Mouse (Mus musculus) embryonic fibroblast, embryonic 13.5 days (primary cell): ENCODE measurements around the gene Popdc2.

Experiments
- CTCF ChIP-seq: IDR thresholded peaks from 2 replicates; pipeline ENCODE4 v1.5.1; 2011; ENCODE audit warnings: mild to moderate bottlenecking, control low read depth, low read length, moderate library complexity, borderline replicate concordance; ENCODE audit not compliant: insufficient read depth
- POLR2A ChIP-seq: IDR thresholded peaks from 2 replicates; pipeline ENCODE4 v1.6.1; 2011; ENCODE audit warnings: low read depth, mild to moderate bottlenecking, control low read depth, low read length, moderate library complexity

GRCm38 (mm10) chr16:38379926-38380325, 17.9 kb downstream of the Popdc2 start:
- no peak for TF ChIP-seq CTCF
- no peak for TF ChIP-seq POLR2A
